Mouse (Mus musculus) right cerebral cortex, adult 2 months (tissue): ENCODE results near the gene Acap3.

ENCODE experiments used
- DNase-seq, 2 experiments: peaks; one replicate each; pipeline ENCODE4 v3.0.0; 2021 to 2022; ENCODE audit warnings: low spot score in 2 of 2

The Acap3 gene

GRCm38 (mm10) chr4:155886330-155886729 is 5.3 kb upstream of the Acap3 start:
- no peak for DNase-seq

GRCm38 (mm10) chr4:155887674-155888073 is 3.9 kb upstream of the Acap3 start:
- DNase-seq: no peak

GRCm38 (mm10) chr4:155888181-155888580 is 3.4 kb upstream of the Acap3 start:
- DNase-seq: no peak

GRCm38 (mm10) chr4:155889316-155889715 is 2.3 kb upstream of the Acap3 start:
- no peak for DNase-seq

- no peak for DNase-seq
Observed at GRCm38 (mm10) chr4:155891011-155891471, 581 bp upstream of the Acap3 start.

GRCm38 (mm10) chr4:155892017-155892416 is 395 bp downstream of the Acap3 start:
- peak; percentile 69 to 78 for DNase-seq

- peak; percentile 36 to 41 for DNase-seq
Observed at GRCm38 (mm10) chr4:155892438-155893211, 1.0 kb downstream of the Acap3 start.

GRCm38 (mm10) chr4:155893212-155893690 is 1.6 kb downstream of the Acap3 start:
- DNase-seq: peak in 1 of 2 experiments; percentile 3

GRCm38 (mm10) chr4:155894311-155894881 is 2.8 kb downstream of the Acap3 start:
- peak; percentile 78 to 79 for DNase-seq

GRCm38 (mm10) chr4:155895216-155895615 is 3.6 kb downstream of the Acap3 start:
- DNase-seq: peak; percentile 84

- peak in 1 of 2 experiments; percentile 2 for DNase-seq
Observed at GRCm38 (mm10) chr4:155895826-155896225, 4.2 kb downstream of the Acap3 start.

GRCm38 (mm10) chr4:155896461-155896860 is 4.8 kb downstream of the Acap3 start:
- no peak for DNase-seq

GRCm38 (mm10) chr4:155898318-155898717 is 6.7 kb downstream of the Acap3 start:
- DNase-seq: no peak

- peak in 1 of 2 experiments; percentile 2 for DNase-seq
Observed at GRCm38 (mm10) chr4:155899355-155899754, 7.7 kb downstream of the Acap3 start.

- peak; percentile 12 to 29 for DNase-seq
Observed at GRCm38 (mm10) chr4:155901205-155901604, 9.6 kb downstream of the Acap3 start.

- DNase-seq: no peak
Observed at GRCm38 (mm10) chr4:155903246-155903645, 11.6 kb downstream of the Acap3 start.

- peak; percentile 16 to 18 for DNase-seq
Observed at GRCm38 (mm10) chr4:155904318-155905102, 12.9 kb downstream of the Acap3 start.

GRCm38 (mm10) chr4:155905634-155906033 is 14.0 kb downstream of the Acap3 start:
- DNase-seq: no peak

GRCm38 (mm10) chr4:155906125-155906524 is 14.5 kb downstream of the Acap3 start:
- peak in 1 of 2 experiments; percentile 1 for DNase-seq

- peak in 1 of 2 experiments; percentile 1 for DNase-seq
Observed at GRCm38 (mm10) chr4:155907003-155907402, 15.4 kb downstream of the Acap3 start.

- peak; percentile 2 to 3 for DNase-seq
Observed at GRCm38 (mm10) chr4:155908281-155908680, 16.7 kb downstream of the Acap3 start.

GRCm38 (mm10) chr4:155908751-155909150 is 17.1 kb downstream of the Acap3 start:
- peak in 1 of 2 experiments; percentile 2 for DNase-seq
